Mouse (Mus musculus) cerebellum, adult 11 months (tissue): ENCODE measurements around the gene Tsc22d4.

Source experiments
- DNase-seq: peaks from one replicate; pipeline ENCODE4 v3.0.0; 2022

Tsc22d4 gene

DNA sequence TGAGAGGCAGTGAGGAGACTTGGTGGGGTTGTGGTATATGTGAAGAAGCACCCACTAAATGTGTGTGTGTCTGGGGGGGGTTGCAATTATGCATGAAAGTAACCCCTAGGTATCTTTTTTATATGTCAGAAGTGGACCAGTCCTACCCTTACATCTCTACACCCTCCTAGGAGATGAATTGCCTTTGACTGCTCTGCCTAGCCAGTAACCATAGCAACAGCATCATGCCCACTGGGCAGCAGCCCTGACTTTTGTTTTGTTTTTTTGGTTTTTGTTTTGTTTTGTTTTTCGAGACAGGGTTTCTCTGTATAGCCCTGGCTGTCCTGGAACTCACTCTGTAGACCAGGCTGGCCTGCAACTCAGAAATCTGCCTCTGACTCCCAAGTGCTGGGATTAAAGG, 22.9 kb downstream of the Tsc22d4 start:
- no peak for DNase-seq

GRCm38 (mm10) chr5:137770709-137771108, 25.2 kb downstream of the Tsc22d4 start:
- no peak for DNase-seq

DNA sequence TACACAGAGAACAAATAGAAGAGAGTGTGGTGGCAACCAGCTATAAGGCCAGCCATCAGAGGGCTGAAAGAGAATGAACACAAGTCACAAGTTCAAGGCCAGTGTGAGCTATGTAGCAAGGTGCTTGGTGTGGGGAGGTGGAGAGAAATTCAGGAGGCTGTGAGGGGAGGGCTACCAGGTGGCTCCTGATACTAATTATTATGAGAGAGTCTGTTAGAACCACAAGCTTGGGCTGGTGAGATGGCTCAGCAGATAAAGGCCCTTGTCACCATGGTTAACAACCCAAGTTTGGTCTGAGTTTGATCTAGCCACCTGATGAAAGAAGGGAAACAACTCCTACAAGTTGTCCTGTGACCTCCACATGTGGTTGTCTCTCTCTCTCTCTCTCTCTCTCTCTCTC, 27.2 kb downstream of the Tsc22d4 start:
- DNase-seq = no peak

- no peak for DNase-seq
These were observed 30.2 kb downstream of the Tsc22d4 start for GRCm38 (mm10) chr5:137775587-137776290.

DNA sequence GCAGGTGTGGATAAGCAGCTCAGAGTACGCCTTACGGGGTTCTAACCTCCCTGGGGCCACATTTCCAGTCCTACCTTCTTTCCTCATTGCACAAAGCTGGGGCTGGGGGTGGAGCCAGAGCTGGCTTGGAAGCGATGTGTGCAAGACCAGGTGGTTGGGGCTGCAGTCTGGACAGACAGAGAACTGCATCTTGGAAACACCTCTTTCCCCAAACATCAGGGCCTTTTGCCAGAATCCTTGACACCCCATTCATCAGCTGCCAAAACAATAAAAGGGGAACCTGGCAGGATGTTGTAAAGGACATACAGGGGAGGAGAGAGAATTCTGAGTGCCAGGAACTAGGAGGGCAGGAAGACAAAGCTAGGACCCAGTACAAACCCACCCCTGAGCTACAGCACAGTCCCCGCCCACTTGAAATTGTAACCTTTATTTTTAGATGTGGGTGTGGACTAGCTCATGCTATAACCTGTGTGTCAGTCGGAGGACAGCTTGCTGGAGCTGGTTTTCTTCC, 30.9 kb downstream of the Tsc22d4 start:
- no peak for DNase-seq

- DNase-seq = no peak
These were observed 31.8 kb downstream of the Tsc22d4 start for GRCm38 (mm10) chr5:137777267-137777845.

- peak; percentile 96 for DNase-seq
These were observed 33.1 kb downstream of the Tsc22d4 start, which contains the start of gene Ppp1r35 for GRCm38 (mm10) chr5:137778635-137779034. Ppp1r35 (plus strand) TSS chr5:137778849.

DNA sequence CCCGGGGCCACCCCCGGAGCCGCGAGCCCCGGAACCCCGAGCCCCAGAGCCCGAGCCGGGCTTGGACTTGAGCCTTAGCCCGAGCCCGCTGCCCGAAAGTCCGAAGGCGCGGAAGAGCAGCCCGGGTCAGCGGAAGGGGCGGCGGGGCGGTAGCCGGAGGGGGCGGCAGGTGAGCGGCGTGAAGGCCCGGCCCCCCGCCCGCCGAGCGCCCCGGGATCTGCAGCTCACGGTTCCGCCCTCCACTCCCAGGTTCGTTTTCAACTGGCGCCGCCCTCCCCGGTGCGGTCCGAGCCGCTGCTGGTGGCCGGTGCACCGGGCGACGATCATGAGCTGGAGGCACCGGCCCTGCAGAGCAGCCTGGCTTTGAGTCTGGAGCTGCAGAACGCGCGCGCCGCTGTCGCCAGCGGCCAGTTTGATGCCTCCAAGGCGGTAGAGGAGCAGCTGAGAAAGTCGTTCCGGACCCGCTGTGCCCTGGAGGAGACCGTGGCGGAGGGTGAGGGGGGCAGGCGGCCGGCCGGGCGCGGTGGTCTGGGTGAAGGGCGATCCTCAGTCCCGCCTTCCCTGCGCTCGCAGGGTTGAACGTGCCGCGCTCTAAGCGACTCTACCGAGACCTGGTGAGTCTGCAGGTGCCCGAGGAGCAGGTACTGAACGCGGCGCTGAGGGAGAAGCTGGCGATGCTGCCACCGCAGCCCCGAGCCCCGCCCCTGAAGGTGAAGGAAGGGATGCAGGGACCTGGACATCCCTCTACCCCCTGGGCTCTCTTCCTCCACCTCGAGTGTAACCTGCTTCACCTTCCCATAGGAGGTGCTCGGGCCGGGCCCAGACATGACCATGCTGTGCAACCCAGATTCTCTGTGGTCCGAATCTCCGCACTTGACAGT, 33.8 kb downstream of the Tsc22d4 start:
- DNase-seq = peak; percentile 46

- DNase-seq = no peak
These were observed 36.1 kb downstream of the Tsc22d4 start for GRCm38 (mm10) chr5:137781661-137782060.

- peak; percentile 25 for DNase-seq
These were observed 37.4 kb downstream of the Tsc22d4 start for GRCm38 (mm10) chr5:137782776-137783522.

GRCm38 (mm10) chr5:137783901-137784540, 38.5 kb downstream of the Tsc22d4 start:
- DNase-seq = no peak

GRCm38 (mm10) chr5:137784546-137784945, 39.0 kb downstream of the Tsc22d4 start:
- DNase-seq = peak; percentile 42

DNA sequence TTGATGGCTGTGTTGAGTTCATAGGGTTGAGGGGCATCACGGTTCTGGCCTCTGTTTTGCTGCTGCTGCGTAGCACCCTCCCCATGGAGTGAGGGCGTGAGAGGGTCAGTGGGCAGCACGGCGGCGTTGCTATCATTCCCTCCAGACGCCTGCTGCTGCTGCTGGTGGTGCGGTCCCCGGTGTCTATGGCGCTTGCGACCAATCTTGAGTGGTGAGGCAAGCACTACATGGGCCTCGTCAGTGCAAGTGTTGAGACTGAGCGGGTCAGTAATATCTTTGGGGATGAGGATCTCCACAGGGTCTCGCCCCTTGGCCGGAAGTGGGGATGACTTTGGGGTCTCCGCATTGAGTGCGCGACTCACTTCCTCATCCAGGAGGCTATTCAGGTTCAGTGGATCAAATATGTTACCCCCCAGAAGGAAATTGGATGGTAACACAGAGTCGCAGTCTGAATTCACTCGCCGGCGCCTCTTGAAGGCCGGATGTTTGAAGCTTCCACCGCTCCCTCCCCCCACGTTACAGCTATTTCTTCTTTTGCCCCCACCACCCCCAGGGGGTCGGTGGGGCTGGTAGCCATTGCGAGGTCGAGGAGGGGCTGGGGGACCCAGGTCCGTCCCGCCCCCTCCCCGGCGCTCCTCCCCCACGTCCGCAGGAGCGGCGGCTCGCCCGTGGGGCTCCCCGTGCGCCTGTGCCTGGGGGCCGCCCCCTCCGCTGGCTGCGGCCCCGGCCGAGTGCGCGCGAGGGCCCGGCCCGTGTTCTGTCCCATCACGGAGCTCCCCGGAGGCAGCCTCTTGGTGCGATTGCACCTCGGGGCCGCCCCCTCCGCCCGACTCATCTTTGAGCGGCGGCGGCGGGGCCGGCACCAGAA, 39.9 kb downstream of the Tsc22d4 start:
- DNase-seq = no peak

- peak; percentile 99 for DNase-seq
These were observed 40.8 kb downstream of the Tsc22d4 start for GRCm38 (mm10) chr5:137786109-137786942.

DNA sequence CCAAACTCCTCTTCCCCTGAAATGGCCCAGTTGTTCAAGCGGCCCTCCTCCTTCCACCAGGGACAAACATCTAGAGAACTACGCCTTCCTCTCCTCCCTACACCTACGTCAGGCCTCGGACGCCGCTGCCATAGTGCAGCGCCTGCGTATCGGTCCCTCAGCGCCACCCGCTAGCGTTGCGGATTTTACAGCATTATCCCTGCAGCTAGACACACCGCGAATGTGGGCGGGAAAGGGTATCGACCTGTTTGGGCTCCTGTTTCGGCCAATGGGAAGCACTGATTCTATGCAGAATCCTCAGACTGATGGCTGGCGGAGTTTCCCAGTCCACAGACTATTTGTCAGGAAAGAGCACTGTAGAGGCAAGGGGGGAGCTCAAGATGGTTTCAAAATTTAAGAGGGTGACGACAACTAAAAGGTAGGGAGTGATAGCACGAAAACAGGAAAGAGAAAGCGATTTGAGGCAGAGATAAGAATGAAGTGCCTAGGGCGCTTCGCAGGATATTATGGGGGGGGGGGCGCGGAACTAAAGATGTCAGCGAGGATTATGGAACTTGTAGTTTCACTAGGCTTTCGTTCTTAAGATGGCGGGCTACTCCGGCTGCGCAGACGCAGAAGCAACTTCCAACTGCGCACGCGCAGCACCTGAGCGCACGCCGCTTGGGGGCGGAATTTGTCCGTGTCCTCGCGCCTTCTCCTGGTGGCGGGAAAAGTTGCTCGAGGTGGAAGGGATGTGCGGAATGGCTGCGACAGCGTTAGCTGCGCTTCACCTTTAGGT, 41.8 kb downstream of the Tsc22d4 start, which contains the start of the genes Mepce and Zcwpw1:
Gene Mepce, minus strand, starts transcription at position 505 of the 778 bp plus-strand sequence.
Gene Zcwpw1, plus strand, starts transcription at position 648 of the 778 bp plus-strand sequence.
- peak; percentile 97 for DNase-seq

GRCm38 (mm10) chr5:137788171-137788570, 42.6 kb downstream of the Tsc22d4 start:
- peak; percentile 63 for DNase-seq

- no peak for DNase-seq
These were observed 43.5 kb downstream of the Tsc22d4 start for GRCm38 (mm10) chr5:137788946-137789531.

- no peak for DNase-seq
These were observed 46.0 kb downstream of the Tsc22d4 start for GRCm38 (mm10) chr5:137791553-137791952.

DNA sequence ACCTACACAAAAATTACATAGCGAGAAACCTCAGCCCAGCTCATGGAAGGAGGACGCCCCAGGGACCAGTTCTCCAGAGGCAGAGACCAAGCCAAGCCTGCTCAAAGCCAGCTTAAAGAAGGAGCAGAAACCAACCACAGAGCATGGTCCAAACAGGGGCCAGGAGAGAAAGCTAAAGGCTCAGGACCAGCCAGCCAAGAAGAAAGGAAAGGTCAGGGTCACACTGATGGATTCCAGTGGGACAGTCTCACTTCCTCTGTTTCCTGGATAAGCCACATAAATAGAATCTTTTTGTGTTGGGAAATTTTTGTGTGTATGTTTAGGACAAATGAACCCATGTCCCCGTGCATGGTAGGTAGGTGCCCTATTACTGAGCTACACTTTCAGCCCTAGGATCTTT, 51.1 kb downstream of the Tsc22d4 start:
- no peak for DNase-seq
